Mouse (Mus musculus) R1 (cell line): ENCODE data around the gene Cd2.

Source experiments
- DNase-seq: peaks from one replicate; pipeline ENCODE4 v3.0.0-alpha.2; 2018; ENCODE audit warnings: low read depth, low spot score

Cd2 gene

DNA sequence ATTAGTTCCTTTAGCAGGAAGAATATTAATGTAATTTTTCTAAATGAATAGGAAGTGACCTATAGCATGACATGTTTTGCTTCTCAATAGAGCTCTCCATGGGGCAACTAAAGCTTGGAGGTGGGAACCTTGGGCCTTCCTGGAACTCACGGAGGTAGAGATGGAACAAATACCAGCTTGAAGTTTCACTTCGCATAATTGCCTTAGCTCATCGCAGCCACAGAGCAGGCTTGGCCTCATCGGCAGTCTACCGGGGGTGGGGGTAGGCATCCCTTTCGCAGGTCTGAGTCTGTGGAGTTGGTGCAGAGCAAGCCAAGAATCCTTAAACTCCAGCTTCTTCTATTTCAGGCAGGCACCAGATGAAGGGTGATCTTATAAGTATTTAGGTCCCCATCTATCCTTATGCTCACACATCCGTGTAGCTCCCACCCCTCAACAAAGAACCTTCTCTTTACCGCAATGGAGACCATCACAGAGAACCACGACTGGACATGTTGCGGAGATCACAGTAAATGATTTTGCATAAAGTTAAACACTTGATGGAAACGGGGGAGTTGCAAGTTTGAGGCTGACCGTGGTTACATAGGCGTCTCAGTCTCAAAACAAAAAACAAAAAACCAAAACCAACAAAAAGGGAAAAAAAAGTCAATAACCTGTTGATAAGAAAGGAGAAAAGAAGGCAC, 58.7 kb downstream of the Cd2 start:
- DNase-seq: no peak

DNA sequence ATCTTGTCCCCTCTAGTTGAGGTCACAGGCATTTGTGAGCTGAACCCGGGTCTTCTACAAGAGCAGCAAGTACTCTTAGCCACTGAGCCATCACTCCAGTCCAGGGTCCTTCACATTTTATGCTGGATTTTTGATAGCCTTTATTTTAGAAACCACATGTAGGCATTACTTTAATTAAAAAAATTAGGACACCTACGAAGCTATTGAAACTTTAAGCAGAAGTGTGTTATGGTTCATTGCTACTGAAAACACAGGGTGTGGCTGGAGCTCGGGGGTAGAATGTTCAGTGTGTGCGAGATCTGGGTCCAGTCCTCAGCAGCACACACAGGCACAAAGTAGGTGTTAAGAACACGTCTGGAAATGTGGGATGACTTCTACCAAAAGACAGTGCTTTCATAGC, 59.7 kb downstream of the Cd2 start:
- no peak for DNase-seq
